Mouse (Mus musculus) yolk sac, embryonic 10.5 days (tissue): ENCODE results near the gene Aurka.

Source experiments
- DNase-seq: peaks from one replicate; pipeline ENCODE4 v3.0.0-alpha.2; 2017; ENCODE audit warnings: low spot score

Aurka gene

DNA sequence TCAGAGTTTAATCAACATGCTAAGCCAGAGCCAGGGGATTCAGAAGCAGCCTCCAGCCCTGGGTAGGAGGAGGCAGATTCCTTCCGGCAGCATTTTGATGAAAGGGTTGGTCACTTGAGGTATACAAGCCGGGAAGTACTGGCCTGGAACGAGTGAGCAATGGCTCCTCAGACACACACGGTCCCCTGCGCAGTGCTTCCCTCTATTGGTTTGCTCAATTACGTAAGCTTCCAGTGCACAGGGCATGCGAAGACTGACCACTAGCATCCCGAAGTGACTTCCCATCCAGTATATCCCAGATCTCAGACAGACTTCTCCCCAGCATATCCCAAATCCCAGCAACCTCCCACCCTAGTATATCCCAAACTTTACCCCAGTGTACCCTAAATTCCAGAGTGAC is 42.1 kb downstream of the Aurka start:
- no peak for DNase-seq

DNA sequence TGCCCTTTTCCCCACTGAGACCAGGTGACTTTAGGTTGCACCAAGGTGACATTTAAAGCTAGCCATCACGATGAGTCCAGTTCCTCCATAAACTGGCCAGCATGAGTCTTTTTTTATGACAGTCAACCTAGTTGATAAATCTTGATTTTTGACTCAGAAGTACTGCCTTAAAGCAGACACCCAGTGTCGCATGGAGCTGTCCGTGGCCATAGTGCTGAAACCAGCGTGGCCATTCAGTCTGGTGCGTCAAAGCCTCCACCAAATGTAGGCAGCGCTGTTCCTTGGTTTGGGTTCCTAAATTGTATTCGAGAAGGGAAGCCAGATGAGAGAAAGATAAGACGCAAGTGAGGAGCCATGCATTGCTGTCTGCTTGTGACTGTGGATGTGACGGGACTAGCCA is 49.5 kb downstream of the Aurka start:
- DNase-seq: peak; percentile 72

DNA sequence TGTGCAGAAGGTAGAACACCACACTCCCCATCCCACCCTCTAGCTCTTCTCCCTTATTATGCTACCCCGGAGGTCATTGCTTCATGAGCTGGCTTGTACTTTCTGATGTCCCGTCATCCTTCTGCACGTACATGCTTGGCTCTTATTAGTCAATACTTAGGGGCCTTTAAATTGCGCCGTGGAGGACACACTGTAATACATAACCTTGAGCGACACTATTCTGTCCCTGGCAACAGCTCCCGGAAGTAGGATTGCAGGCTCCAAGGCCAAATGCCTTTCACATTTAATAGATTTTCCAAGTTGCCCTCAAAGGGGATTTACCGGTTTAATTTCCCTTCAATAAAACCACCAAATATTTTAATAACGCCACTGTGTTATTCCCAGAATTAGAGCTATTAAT is 58.6 kb downstream of the Aurka start:
- no peak for DNase-seq

GRCm38 (mm10) chr2:172306544-172306943 is 63.8 kb downstream of the Aurka start:
- no peak for DNase-seq
